Mouse (Mus musculus) liver, postnatal 0 days (tissue): ENCODE data around the gene Tmem63c. TPM values are rescaled to one million over a fixed set of nuclear protein-coding genes. Genes with fewer than 3 reads are reported as not detected.

Source experiments
- ATAC-seq: fragments of 200-750 bp; cut with Nextera tagmentation; 2 replicates; pipeline ENCODE4 v1.8.0; 2017; ENCODE audit warnings: mild to moderate bottlenecking, moderate library complexity
- DNase-seq: peaks from one replicate; pipeline ENCODE4 v3.0.0-alpha.2; 2016
- H3K27ac ChIP-seq: fragments of 300-500 bp; sonication (generic); 2 replicates; pipeline ENCODE4 v1.5.1; 2014; ENCODE audit warnings: antibody characterized with exemption, moderate library complexity, mild to moderate bottlenecking, low read depth
- H3K27me3 ChIP-seq: fragments of 300-500 bp; sonication (generic); 2 replicates; pipeline ENCODE4 v1.6.1; 2014; ENCODE audit warnings: low read length, control low read depth, mixed read lengths; ENCODE audit not compliant: insufficient read depth
- H3K36me3 ChIP-seq: fragments of 300-500 bp; sonication (generic); replicated peaks from 2 replicates; pipeline ENCODE4 v1.6.1; 2014; ENCODE audit warnings: mild to moderate bottlenecking, control low read depth, low read length, moderate library complexity, mixed read lengths; ENCODE audit not compliant: insufficient read depth
- H3K4me1 ChIP-seq: fragments of 300-500 bp; sonication (generic); 2 replicates; pipeline ENCODE4 v1.6.1; 2014; ENCODE audit warnings: antibody characterized with exemption, mild to moderate bottlenecking, control low read depth; ENCODE audit not compliant: insufficient read depth
- H3K4me2 ChIP-seq: fragments of 300-500 bp; sonication (generic); 2 replicates; pipeline ENCODE4 v1.6.1; 2014; ENCODE audit warnings: low read depth, mild to moderate bottlenecking, low read length, moderate library complexity, mixed read lengths
- H3K4me3 ChIP-seq: fragments of 300-500 bp; sonication (generic); 2 replicates; pipeline ENCODE4 v1.5.1; 2014; ENCODE audit warnings: low read depth, low read length
- H3K9ac ChIP-seq: fragments of 300-500 bp; sonication (generic); replicated peaks from 2 replicates; pipeline ENCODE4 v1.6.1; 2014; ENCODE audit warnings: mild to moderate bottlenecking, moderate library complexity
- H3K9me3 ChIP-seq: fragments of 300-500 bp; sonication (generic); 2 replicates; pipeline ENCODE4 v1.6.1; 2016; ENCODE audit warnings: mild to moderate bottlenecking, control low read depth, low read length, mixed read lengths
- CTCF ChIP-seq: sonication (generic); IDR thresholded peaks from 2 replicates; pipeline ENCODE4 v1.5.1; 2016; ENCODE audit warnings: antibody characterized with exemption, low read depth
- EP300 ChIP-seq: IDR thresholded peaks from 2 replicates; pipeline ENCODE4 v1.6.1; 2016; ENCODE audit warnings: antibody characterized with exemption, low read depth, mild to moderate bottlenecking
- WGBS: fragments of 180-500 bp; shearing (Covaris S2); extraction: QIAGEN DNeasy Blood & Tissue Kit; methylation state at CpG from one replicate; pipeline ENCODE4 v1.1.7; 2014; ENCODE audit not compliant: insufficient replicate concordance; 5-methylcytosine and 5-hydroxymethylcytosine counted together
- polyA plus RNA-seq: library from polyadenylated mRNA; unstranded; fragments of >200 nt; fragmentation: Nextera tagmentation; extraction: Ambion mirVana; gene quantifications from 2 replicates; pipeline ENCODE4 v1.2.1, GENCODE M21; 2015

Gene Tmem63c
- polyA plus RNA-seq, 1 experiment from 2014 or later: not detected

DNA sequence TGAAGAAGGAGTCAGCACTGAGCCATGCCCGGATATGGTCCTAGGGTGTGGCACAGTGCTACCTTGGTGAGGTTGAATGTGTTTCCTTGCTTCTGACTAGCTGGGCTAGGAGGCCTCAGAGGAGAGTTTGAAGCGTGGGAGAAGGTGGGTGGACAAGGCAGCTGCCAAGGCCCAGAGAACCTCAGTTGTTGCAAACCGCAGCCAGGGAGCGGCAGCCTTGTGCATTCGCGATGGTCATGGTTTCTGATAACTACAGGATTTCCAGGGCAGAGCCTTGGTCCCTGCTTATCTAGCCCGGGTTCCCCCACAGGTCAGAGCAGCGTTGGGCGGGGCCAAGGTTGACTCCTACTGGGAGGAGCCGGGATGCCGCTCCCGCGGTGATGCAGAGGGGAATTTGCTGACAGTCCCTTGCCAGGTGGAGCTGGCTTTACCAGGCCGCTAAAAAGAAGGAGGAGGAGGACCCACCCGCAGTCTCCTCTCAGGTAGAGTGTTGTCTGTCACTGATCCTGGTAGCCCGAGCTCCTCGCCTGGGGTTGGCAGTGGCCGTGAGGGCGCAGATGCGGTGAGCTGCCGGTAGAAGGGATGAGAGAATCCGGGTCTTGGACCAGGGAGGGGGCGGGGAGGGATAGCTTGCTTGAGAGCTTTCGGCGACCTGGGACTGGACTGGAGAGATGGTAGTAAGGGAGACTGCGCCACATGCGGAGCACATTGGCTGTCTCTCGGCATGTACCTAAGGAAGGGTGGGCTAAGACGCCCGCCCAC, 5.2 kb downstream of the Tmem63c start:
- no peak for DNase-seq
- H3K4me2 ChIP-seq: no peak overlapping the region
- no peak overlapping the region for H3K4me3 ChIP-seq
- no peaks in the 10 kb centered on the region for H3K4me1 ChIP-seq
- WGBS: 4% methylated on average over 30 of the region's 30 CpGs
- H3K36me3 ChIP-seq: no peaks in the 10 kb centered on the region
- ATAC-seq: no peak
- no peak overlapping the region for H3K27ac ChIP-seq
- no peak overlapping the region for H3K9ac ChIP-seq
- TF ChIP-seq CTCF (no peak), EP300 (no peak)
- no peaks in the 10 kb centered on the region for H3K9me3 ChIP-seq
- H3K27me3 ChIP-seq: peaks cover 27% of the 10 kb centered on the region

- 19% methylated on average over 8 of the region's 8 CpGs for WGBS
- ATAC-seq (no peak), DNase-seq (no peak)
- H3K36me3 ChIP-seq: no peaks in the 10 kb centered on the region
- H3K4me3 ChIP-seq: no peak overlapping the region
- H3K4me2 ChIP-seq: no peak overlapping the region
- no peak overlapping the region for H3K9ac ChIP-seq
- no peak overlapping the region for H3K27ac ChIP-seq
- H3K27me3 ChIP-seq: peaks cover 27% of the 10 kb centered on the region
- TF ChIP-seq EP300: no peak
- no peak for TF ChIP-seq CTCF
- no peaks in the 10 kb centered on the region for H3K4me1 ChIP-seq
- no peaks in the 10 kb centered on the region for H3K9me3 ChIP-seq
Observed at GRCm38 (mm10) chr12:87026871-87027240, 5.7 kb downstream of the Tmem63c start.

- DNase-seq (no peak), ATAC-seq (no peak)
- no peaks in the 10 kb centered on the region for H3K9me3 ChIP-seq
- H3K4me2 ChIP-seq: no peak overlapping the region
- H3K27ac ChIP-seq: no peak overlapping the region
- no peaks in the 10 kb centered on the region for H3K36me3 ChIP-seq
- no peak overlapping the region for H3K4me3 ChIP-seq
- peaks cover 27% of the 10 kb centered on the region for H3K27me3 ChIP-seq
- WGBS: 52% methylated on average over 5 of the region's 5 CpGs
- TF ChIP-seq EP300: no peak
- TF ChIP-seq CTCF: no peak
- no peaks in the 10 kb centered on the region for H3K4me1 ChIP-seq
- no peak overlapping the region for H3K9ac ChIP-seq
Observed at GRCm38 (mm10) chr12:87027391-87027790, 6.3 kb downstream of the Tmem63c start.

GRCm38 (mm10) chr12:87028068-87028467, 6.9 kb downstream of the Tmem63c start:
- TF ChIP-seq EP300 (no peak), CTCF (no peak)
- Histone ChIP-seq H3K4me3 (no peak overlapping the region), H3K27me3 (peaks cover 27% of the 10 kb centered on the region), H3K36me3 (no peaks in the 10 kb centered on the region), H3K4me2 (no peak overlapping the region), H3K4me1 (no peaks in the 10 kb centered on the region), H3K9ac (no peak overlapping the region), H3K9me3 (no peaks in the 10 kb centered on the region), H3K27ac (no peak overlapping the region)
- ATAC-seq (no peak), DNase-seq (no peak)
- 47% methylated on average over 2 of the region's 2 CpGs for WGBS

DNA sequence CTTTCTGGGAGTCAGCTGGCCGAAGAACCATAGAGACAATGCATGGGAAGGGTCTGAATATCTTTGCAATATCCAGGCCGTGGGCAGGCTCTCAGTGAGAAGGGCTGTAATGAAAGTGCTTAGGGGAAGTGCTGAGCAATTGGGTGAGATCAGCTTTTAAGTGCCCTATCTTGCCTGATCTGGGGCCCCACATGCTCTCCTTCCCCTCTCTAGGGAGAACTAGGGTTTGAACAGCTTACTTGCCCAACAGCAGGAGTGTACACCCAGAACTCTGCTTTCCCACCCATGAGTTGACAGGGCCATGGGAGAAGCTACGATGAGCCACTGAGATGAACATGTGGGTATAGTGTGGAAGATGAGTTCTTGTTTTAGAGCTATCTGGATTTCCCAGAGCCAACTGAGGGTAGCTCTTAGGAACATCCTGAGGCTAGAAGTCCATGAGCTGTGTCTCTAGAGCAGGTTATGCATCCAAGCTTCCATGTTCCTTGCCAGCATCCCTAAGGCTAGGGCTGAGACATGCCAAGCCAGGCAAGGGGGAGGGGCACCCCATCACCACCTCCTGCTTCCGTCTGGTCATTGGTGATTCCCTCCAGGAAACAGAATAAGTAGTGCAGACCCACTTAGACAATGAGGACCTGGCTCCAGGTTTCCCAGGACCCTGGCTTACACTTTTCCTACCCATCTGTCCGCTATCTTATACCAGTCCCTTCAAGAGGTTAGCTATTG, 8.3 kb downstream of the Tmem63c start:
- Histone ChIP-seq H3K4me3 (no peak overlapping the region), H3K4me1 (no peaks in the 10 kb centered on the region), H3K36me3 (no peaks in the 10 kb centered on the region), H3K9me3 (no peaks in the 10 kb centered on the region), H3K27ac (no peak overlapping the region), H3K27me3 (peaks cover 27% of the 10 kb centered on the region), H3K9ac (no peak overlapping the region), H3K4me2 (no peak overlapping the region)
- DNase-seq (no peak), ATAC-seq (no peak)
- 53% methylated on average over 5 of the region's 5 CpGs for WGBS
- TF ChIP-seq CTCF (no peak), EP300 (no peak)

- WGBS: 73% methylated on average over 5 of the region's 5 CpGs
- DNase-seq: no peak
- H3K27ac ChIP-seq: no peak overlapping the region
- no peaks in the 10 kb centered on the region for H3K36me3 ChIP-seq
- no peak for ATAC-seq
- no peak for TF ChIP-seq CTCF
- no peak for TF ChIP-seq EP300
- no peaks in the 10 kb centered on the region for H3K9me3 ChIP-seq
- no peak overlapping the region for H3K4me3 ChIP-seq
- H3K4me2 ChIP-seq: no peak overlapping the region
- no peak overlapping the region for H3K9ac ChIP-seq
- H3K4me1 ChIP-seq: no peaks in the 10 kb centered on the region
- H3K27me3 ChIP-seq: peaks cover 20% of the 10 kb centered on the region
Observed at GRCm38 (mm10) chr12:87031163-87031763, 10.1 kb downstream of the Tmem63c start.
